Mouse (Mus musculus) C2C12 (cell line): ENCODE measurements around the gene Il1r1.

Source experiments
- CEBPB ChIP-seq: IDR thresholded peaks from one replicate; pipeline ENCODE4 v1.6.1; 2011; ENCODE audit warnings: low read depth, mild to moderate bottlenecking, control low read depth, moderate library complexity
- CTCF ChIP-seq: IDR thresholded peaks from one replicate; pipeline ENCODE4 v1.5.1; 2011; ENCODE audit not compliant: control insufficient read depth, insufficient read depth, insufficient read length
- MAX ChIP-seq: IDR thresholded peaks from one replicate; pipeline ENCODE4 v1.6.1; 2011; ENCODE audit warnings: mild to moderate bottlenecking, control low read depth
- MYOD1 ChIP-seq: IDR thresholded peaks from one replicate; pipeline ENCODE4 v1.6.1; 2011; ENCODE audit warnings: low read depth; ENCODE audit not compliant: control insufficient read depth, insufficient read length
- USF1 ChIP-seq: IDR thresholded peaks from one replicate; pipeline ENCODE4 v1.6.1; 2011; ENCODE audit warnings: low read depth, mild to moderate bottlenecking, control low read depth, moderate library complexity

DNA sequence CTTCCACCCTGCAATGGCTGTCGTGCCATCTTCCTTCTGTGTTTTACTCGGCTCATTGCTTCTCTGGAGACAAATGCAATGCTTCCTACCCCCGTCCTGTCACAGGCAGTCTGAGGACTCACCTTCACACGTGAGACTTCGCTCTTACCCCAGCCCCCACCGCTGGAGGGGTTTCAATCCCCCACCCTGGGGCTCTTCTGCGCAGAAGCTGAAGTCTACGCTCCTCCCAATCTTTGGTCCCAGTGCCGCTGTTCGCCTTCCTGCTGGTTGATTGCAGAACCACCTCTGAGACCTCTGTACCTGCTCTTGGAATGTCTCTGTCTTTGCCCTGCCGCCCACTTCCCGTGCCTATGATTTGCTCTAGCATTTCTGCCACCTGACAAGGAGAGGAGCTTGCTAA, 89.1 kb downstream of the Il1r1 start:
- TF ChIP-seq CTCF = no peak
- TF ChIP-seq MYOD1 = no peak
- no peak for TF ChIP-seq MAX
- TF ChIP-seq CEBPB = no peak
- no peak for TF ChIP-seq USF1
